Mouse (Mus musculus): ENCODE measurements around the gene 0610037L13Rik. TPM values are rescaled to one million over a fixed set of nuclear protein-coding genes. Genes with fewer than 3 reads are reported as not detected.

The 0610037L13Rik gene
- polyA plus RNA-seq (2015; fragmentation: Nextera tagmentation; extraction: Ambion mirVana): 110 and 113 TPM in 2 replicates

GRCm38 (mm10) chr4:107889731-107890432, at the start of gene 0610037L13Rik:
0610037L13Rik (plus strand) TSS chr4:107889813.

GRCm38 (mm10) chr4:107879254-107880050, 10.2 kb upstream of the 0610037L13Rik start, which contains the start of gene Magoh:
Magoh (plus strand) TSS chr4:107879755.

GRCm38 (mm10) chr4:107923145-107923802, 33.7 kb downstream of the 0610037L13Rik start, which contains the start of gene Cpt2:
Cpt2 (minus strand) TSS chr4:107923610.

Other genes starting within 250 kb of the 0610037L13Rik start
- 6.7 and 7.5 TPM in 2 replicates for gene Dmrtb1, start 205.6 kb upstream of the 0610037L13Rik start, polyA plus RNA-seq (2015; fragmentation: Nextera tagmentation; extraction: Ambion mirVana)
- 41.2 and 49.3 TPM in 2 replicates for gene Lrp8, start 87.6 kb upstream of the 0610037L13Rik start, polyA plus RNA-seq (2015; fragmentation: Nextera tagmentation; extraction: Ambion mirVana)
- gene Magoh, start 10.1 kb upstream of the 0610037L13Rik start, polyA plus RNA-seq (2015; fragmentation: Nextera tagmentation; extraction: Ambion mirVana): 101 and 108 TPM in 2 replicates
- 13.4 and 13.8 TPM in 2 replicates for gene Cpt2, start 33.8 kb downstream of the 0610037L13Rik start, polyA plus RNA-seq (2015; fragmentation: Nextera tagmentation; extraction: Ambion mirVana)
- not detected in 2 replicates for gene Slc1a7, start 78.5 kb downstream of the 0610037L13Rik start, polyA plus RNA-seq (2015; fragmentation: Nextera tagmentation; extraction: Ambion mirVana)
- gene Podn, start 206.6 kb downstream of the 0610037L13Rik start, polyA plus RNA-seq (2015; fragmentation: Nextera tagmentation; extraction: Ambion mirVana): 1.0 and 1.5 TPM in 2 replicates

All from neural tube, postnatal 0 days (tissue).